Mouse (Mus musculus) cerebellum, postnatal 25 days (tissue): ENCODE measurements at regions not wholly inside any gene's neighbourhood (a gene's known extent, or its start where the extent isn't known, plus 50 kb on each side); places are given as distances from the start of the nearest gene placed in this dataset.

Source experiments
- DNase-seq, 2 experiments: peaks; one replicate each; pipeline ENCODE4 v3.0.0; 2021; ENCODE audit warnings: mixed read lengths in 2 of 2

DNA sequence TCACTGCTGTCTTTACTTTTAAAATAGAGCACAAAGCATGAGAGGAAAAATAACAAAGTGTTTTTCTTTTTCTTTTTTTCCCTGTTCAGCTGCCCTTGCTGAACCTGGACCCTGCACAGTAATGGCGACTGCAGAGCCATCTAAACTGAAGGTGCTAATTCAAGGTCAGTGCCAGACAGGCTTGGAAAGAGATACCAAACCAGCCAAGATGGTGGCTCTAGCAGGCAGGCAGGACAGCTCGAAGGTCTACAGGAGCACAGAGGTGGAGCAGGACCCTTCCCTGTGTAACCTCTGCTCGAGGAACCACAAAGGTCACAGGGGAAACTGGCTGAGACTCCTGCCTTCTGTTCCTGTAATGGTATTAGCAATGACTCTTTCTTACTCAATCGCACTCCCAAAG lies 326.7 kb downstream of the Gm45692 start:
- DNase-seq: no peak

DNA sequence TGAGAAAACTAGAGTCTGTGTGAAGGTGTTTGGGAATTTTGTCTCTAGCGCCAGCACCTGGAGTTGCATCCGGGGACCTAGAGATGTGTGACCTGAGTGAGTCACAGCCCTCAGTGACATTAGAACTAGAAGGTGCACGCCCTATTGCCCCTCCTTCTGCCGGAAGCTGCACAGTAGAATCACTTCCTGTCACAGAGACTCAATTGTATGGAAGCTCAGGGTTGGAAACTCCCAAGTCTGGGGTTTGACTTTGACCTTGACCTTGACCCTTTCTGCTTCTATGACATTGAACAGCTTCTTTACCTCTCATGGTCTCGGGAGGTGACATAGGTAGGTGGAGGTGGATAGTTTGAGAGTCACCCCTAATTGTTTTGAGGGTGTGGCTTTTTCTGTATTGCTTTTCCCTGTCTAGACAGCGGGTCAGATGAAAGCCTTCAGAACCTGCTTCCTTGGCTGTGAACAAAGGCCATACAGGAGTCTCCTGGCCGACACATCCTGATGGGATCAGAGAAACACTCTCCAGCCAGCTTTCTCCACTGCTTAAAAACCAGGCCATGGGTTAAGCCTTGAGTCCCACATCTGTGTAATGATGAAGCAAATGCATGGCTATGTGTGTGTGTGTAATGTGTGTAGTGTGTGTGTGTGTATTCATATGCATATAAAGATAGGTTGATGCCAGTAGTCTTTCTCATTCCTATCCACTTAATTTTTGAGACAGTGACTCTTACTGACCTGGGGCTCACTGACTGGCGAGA lies 328.7 kb downstream of the Gm45692 start:
- DNase-seq: no peak

DNA sequence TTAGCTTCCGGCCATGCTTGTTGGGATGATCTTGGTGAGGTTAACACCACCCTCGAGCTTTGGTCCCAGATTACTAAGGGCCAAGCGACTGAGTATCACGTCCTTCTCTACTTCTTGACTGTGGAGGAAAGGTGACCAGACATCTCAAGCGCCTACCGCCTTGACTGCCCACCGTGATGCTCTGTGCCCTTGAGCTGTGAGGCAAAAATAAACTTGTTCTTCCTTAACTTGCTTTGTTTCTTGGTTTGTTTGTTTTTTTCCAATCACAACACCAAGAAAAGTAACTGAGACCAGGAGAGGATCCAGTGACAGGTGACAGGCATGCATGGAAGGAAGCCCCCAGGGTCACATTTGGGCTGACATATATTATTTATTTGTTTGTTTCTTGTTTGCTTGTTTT lies 330.0 kb downstream of the Gm45692 start:
- no peak for DNase-seq

DNA sequence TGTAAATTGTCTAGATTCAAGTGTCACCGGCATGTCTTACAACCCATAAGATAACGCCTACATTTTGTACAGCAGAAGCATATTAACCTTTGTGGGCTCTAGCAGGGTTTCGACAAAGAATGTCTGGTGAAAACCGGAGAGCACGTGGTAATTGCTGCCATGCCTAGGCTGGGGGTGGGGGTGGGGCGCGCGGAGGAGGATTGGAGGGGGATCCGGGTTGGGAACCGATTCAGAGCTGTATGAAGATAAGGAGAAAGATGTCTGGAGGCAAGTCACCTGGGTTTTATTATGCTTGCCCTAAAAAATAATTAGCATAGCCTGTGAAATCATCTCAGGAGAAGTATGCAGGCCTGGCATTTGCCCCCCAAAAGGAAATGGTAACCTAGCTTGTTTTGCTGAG lies 331.2 kb downstream of the Gm45692 start:
- no peak for DNase-seq

DNA sequence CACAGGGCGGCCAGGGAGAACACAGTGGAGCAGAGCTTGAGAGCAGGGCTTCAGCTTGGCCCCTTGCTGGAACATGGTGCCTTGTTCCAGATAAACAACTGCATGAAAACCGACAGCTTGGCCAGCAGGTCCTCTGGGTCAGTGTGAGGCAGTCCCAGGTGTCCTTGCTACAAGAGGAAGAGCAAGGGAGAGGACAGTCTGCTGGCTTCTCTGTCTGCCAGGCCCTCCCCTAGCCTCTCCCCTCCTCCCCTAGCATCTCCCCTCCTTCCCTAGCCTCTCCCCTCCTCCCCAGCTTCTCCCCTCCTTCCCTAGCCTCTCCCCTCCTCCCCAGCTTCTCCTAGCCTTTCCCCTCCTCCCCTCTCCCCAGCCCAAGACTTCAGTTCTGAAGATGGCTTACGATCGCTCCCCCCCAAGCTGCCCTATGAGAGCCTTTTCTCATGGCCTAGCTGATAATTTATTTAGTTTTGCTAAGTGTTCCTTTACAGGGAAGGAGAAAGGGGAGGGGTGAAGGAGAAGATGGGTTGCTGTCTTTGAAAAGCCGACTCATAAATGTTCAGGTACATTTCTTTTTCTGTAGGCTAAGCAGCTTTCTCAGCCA lies 333.7 kb downstream of the Gm45692 start:
- DNase-seq: no peak

DNA sequence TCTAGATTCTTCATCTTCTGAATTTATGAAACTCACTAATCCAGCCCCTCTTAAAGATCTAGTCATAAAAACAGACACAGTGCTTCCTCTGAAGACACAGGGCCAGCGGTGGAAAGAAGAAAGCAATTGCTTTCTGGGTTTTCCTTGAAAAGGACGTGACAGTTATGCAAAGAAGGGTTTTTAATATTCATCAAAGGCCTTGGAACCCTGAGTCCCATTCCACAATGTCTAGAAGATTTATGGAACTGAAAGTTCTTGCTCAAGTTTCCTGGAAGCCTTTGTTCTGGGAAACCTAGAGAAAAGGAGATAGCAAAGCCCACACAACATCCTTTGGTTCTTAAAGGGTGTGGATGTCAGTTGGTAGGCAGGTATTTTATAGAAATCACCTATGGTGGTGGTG lies 346.0 kb downstream of the Gm45692 start:
- DNase-seq: no peak

DNA sequence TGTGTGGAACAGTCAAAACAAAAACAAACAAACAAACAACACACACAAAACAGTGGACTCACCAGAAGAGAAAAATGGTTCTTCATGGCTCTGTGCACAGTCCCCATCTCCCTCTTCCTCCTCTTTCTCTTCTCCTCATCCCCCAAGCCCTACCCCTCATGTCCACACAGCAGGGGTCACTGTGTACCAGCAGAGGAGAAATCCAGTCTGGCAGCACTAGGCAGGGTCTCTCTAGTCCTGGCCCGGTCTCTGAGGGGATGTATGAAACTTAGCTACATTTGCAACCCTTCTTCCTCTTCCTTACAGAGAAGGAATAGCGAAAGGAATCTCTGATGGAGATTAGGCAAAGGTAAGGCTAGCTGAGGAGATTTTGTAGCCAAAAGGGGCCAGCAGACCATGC lies 349.1 kb downstream of the Gm45692 start:
- no peak for DNase-seq

DNA sequence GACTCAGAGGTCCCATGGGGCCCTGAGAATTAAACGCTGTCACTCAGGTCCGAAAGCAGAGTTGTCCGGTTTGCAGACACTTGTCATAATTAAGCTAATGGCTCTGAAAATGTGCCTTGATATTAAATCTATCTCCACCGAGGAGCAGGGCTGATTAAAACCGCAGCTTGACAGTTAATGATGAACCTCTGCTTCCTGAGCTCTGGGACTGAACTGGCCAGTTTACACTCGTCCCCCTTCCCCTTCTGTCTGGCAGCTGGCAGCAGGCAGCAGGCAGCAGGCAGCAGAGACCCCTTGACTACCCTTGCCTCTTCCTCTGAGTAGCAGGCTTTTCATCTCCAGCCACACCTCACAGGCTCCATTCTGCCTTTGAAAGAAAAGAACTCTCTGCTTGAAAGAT lies 350.4 kb downstream of the Gm45692 start:
- DNase-seq: no peak

DNA sequence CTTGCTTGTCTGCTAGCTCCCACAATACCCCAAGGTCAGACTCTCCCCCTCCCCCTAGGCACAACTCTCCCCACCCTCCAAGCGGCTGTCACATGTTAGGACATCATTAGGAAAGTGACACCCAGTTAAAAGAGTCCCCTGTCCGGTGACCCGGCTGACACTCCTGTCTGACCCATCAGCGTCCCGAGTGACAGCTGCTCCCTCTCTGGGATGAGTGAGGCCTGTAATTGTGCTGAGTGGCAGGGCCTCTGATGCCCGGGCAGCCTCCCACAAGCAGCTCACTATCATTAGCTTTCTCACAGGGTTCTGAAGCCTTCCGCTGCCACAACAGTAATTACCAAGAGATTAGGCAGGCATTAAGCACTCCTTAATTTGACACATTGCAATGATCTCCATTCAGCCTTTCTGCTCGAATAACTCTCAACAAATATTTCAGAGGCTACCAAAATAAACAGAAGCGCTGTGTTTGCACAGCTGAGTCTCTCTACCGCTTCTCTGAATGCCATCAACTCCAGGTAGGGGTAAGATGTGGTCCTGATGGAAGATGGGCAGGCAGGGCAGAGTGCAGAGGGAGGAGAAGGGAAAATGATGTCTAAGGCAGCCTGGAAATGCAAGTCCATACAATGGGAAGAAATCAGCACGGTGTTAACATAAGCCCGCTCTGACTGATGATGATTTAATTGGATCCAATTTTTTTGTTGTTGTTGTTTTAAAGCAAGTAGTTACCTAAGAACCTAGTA lies 352.6 kb downstream of the Gm45692 start:
- DNase-seq: no peak

DNA sequence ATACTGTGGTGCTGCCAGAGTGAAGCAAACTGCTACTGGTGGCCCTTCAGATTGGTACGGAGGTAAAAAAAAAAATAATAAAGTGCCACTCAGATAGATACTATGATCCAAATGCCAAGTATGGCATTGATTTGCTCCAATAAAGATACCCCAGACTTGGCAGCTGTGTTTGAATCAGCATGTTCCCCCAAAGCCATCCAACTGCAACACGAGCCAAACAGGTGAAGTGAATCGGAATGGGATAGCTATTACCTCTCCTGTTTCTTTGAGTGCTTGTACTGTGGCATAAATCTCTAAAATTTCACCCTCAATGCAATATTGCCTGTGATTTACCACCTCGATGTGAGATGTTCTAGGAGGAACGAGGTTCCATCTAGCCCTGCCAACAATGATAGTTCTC lies 365.4 kb downstream of the Gm45692 start:
- no peak for DNase-seq

DNA sequence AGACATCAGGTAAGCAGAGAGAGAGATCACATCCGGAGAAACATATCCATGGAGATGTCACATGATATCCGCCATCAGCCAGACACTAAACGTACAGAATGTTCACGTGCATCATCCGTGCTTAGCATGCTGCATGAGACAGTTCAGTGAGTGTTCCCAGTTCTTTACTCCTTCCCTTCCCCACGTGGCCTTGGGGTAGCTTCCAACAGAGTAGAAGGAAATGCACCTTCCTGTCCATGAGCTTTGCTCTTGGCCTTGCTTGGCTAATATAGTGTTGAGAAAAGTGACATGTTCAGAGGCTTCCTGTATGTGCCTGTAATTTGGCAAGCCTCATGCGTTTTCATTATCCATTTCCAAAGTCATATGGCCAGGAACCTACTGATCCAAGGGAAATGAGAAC lies 368.5 kb downstream of the Gm45692 start:
- no peak for DNase-seq

DNA sequence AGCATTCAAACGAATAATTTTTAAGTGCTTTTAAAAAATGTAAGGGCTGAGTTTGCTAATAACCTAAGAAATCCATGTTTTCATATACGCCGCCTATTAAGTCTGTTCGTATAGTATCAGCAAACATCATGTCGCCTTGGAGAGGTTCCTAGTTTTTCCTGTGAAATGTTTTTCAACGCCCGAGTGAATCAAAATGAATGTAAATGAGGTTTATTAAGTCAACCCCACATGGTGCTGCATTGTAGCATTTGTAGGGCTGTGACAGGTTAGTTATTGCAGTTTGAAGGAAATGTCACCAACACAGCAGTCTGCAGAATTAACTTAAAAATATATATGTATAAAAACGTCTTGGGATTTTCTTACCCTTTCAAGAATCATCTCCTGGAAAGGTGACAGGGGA lies 369.3 kb downstream of the Gm45692 start:
- no peak for DNase-seq

DNA sequence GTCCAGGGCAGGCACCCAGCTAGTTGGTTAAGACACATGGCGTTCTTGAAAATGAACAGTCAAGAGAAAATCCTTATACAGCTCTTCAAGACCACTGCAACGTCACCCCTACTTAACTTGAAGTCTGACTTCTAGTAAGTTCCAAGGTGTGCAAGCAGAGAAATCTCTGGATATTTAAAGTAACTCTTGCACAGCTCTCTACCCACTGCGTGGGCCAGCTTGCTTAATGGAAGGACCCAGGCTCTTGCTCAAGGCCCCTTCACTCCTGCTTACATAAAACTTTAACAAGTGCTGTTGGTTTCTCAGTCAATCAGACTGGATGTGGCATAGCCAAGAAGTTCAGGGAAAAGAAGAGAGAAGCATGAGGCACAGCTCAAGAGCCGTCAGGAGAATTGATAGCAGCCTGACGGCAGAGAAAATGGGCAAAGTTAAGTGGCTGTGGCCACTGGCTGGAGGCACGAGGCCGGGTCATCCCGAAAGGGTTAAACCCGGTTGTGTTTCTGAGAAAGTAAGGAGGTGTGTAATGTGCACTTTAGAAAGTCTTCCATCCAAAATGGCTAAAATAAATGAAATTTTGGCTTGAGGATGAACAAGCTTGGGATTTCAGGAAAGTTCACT lies 382.0 kb downstream of the Gm45692 start:
- DNase-seq: no peak

DNA sequence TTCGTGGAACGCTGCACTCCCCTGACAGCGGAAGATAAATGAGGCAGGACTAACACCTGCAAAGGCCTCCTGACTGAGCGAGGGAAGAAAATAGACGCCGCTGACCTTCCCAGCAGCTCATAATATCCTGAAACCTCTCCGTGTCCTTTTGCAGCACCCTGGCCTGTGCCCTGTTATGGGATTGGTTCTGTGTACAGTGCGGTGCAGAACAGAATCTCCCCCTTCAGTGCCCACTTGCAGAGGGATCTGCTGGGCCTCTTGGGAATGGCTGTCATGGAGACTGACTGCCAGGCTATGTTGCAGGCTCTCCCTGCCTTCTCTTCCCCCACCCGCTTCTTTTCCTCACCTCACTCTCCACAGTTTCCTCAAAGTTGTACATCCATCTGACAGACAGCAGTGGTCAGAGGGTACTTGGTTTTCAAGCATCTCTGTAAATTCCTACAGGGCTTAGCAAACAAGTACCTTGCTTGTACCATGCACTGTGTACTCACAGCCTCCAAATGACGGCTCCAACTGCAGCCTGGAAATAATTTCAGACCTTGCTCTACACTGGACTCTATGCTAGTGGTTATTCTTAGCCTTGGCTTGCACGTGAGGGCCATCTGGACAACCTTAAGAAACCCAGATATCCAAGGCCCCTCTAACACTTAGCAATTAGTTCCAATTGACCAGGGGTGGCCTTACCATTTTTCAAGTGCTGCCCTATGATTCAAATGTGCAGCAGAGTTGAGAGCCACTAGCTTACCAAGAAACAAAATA lies 382.7 kb downstream of the Gm45692 start:
- no peak for DNase-seq

DNA sequence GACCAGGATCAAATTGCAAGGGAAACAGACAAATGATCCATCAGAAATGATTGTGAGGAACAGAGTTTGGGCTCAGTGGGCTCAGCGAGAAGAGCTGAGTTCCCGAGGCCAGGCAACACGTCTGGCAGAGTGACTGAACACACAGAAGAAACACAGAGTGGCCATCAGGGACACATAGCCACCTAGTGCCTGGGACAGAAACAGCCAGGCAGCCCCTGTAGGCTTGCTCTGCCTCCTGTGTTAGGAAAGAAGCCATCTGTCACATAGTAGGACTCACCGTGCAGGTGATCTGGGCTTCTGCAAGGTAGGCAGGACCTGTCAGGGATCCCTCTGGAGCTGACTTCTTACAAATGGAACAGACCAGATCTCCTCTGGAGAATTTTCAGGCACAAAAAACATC lies 383.4 kb downstream of the Gm45692 start:
- peak; percentile 27 for DNase-seq

DNA sequence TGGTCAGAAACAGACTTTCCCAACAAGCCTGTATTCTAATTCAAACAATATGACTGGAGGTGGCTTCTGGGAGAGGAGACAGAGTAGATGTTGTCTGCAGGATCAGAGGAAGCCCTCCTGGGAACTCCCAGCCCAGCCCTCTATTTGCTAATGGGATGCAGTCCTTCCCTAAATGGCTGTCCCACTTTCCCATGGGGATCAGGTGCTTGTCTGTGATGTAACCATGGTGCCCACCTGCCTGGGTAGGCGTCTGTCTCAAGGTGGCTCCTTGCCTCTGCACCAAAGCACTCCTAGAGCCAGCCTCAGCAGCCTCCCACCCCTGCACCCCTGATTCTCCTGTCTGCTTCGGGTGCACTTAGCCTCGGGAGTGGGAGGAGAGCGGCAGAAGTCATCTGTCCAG lies 384.6 kb downstream of the Gm45692 start:
- no peak for DNase-seq

DNA sequence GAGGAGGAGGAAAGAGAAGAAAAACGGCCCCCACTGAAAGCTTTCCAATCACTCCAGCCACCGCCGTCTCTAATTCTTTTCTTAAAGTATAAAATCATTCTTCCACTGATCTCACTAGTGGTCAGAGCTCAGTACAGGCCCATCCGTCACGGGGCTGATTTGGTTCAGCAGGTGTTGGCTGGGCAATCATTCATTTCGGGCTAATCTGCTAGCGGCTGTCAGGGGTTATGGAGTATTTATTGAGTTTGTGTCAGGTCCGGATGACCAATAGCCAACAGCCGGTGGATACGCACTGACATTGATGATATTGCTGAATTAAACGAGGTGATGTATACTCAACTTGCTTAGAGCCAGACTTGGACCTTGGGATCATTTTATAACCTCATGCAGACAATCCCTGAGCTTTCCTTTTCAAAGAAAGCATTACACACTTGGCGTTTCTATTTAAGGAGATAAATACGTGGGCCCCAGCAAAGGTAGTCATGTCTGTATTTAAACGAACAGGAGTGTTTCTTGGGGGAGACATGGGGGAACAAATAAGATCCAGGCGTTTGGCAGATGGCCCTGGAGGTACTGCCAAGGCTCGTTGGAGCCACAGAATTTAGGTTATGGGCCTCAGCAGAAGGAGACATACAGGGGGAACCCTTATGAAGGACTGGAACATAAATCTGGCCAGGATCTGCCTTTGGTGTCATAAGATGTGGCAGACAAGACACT lies 385.1 kb downstream of the Gm45692 start:
- DNase-seq: no peak

DNA sequence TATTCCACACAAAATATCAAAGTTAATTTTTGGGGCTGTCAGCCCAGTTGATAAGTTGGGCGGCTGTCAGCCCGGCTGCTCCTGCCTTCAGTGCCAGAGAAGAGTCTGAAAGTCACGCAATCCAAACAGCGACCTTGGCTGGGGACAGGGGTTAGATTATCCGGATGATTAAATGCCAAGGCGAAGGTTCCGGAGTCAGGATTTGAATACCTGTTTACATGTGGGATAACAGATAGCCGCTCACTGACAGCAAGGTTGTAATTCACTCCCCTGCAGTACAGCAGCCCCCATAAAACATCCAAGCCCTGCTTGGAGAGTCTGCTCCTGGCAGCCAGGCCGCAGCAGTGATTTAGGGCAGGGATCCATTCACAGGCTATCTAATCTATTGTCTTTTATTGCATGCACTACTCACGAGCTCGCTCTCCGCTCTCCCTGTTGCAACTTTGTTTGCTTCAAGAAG lies 388.3 kb downstream of the Gm45692 start:
- peak; percentile 20 to 29 for DNase-seq

DNA sequence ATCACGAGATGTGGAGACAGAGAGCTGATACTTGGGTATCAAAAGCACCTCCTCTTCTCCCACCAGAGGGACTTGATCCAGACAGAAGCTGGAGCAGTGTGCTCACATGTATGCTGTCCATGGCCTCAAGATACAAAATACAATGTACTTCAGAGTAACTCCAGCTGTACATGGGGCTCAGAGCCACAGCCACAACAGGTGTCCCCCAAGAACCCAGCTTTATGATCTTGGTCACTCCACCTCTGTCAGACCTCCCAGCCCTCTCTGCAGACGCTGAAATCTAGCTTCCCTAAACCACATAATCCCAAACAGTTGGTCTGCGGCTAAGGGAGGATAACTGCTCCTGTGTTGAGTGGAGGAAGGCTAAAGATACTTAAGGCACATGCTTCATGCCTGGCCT lies 389.9 kb downstream of the Gm45692 start:
- DNase-seq: no peak

DNA sequence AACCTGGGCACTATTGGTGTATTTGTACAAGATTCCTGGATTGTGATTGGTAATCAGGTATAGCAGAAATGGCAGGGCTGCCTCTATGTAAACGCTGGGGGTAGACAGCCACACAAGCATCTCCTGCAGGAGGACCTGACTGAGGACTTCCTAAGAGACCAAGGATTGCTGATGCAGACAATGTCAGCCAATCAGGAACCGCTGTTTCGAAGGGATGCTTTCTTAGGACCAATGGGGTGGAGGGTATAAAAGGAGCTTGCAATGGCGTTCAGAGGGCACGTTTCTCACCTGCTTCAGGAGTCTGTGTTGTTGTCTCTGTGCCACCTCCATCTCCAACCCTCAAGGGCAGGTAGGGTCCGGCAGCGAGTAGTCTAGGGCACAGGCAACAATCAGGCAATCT lies 393.7 kb downstream of the Gm45692 start:
- DNase-seq: no peak

DNA sequence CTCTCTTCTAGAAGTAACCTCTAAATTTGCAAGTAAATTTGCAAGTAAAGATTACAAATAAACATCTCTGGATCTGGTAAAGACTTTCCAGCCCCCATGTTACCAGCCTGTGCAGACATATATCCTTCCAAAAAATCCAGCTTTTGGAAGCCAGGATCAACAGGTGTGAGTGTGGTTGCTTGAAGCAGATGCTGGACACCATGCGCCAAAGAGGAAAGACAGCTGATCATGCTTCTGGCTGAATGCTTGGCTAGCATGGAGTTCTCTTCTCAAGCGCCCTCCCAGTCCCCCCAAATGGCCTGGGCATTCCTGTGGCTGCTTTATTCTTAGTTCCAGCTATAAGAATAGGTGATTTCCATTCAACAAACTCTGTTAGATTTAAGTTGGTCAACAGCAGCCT lies 404.9 kb downstream of the Gm45692 start:
- DNase-seq: no peak
